Mouse (Mus musculus) MEL (cell line): ENCODE data around the gene Myo3a.

Experiments used
- CTCF ChIP-seq, 3 experiments: IDR thresholded peaks in 2 of 3; conservative IDR thresholded peaks in 1 of 3; 2 replicates each; pipeline ENCODE4 v1.5.1; 2011 to 2012; ENCODE audit warnings: low read length in 3 of 3, low read depth in 2 of 3, mild to moderate bottlenecking in 2 of 3, improper control_type of control experiment in 1 of 3, inconsistent platforms in 1 of 3, mixed read lengths in 1 of 3, moderate library complexity in 1 of 3; ENCODE audit not compliant: control insufficient read depth in 1 of 3, insufficient read depth in 1 of 3, poor library complexity in 1 of 3, severe bottlenecking in 1 of 3
- EP300 ChIP-seq, 2 experiments: IDR thresholded peaks; 2 replicates each; pipeline ENCODE4 v1.6.1; 2011; ENCODE audit warnings: improper control_type of control experiment in 2 of 2, low read length in 2 of 2, low read depth in 1 of 2, mild to moderate bottlenecking in 1 of 2
- USF1 ChIP-seq: IDR thresholded peaks from 2 replicates; pipeline ENCODE4 v1.6.1; 2014; ENCODE audit warnings: low read depth, mild to moderate bottlenecking, inconsistent platforms, low read length, improper control_type of control experiment, moderate library complexity

DNA sequence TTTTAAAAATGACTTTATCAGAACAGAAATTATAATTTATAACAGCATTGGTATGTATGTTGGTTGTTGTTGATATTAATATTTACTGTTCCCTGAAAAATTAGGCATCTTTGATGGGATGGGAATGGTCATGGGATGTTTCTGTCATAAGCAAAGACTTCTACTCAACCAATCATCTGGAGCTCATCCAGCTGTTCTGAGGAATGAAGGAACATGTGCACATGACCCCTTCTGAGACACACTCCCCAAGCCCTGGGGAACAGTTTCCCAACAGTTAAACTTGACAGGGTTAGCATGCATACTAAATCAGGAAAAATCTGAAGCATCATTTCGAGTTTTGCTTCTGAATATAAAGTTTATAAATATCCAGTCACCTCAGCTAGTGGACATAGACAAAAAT lies 70.6 kb downstream of the Myo3a start:
- TF ChIP-seq USF1 (no peak), CTCF (IDR thresholded peaks at IDR 0.05 in 2 of 3, conservative IDR thresholded peaks at IDR 0.05 in 1 of 3; ENCODE audit: control insufficient read depth in 1 of 3, insufficient read depth in 1 of 3, low read depth in 2 of 3, low read length in 3 of 3, poor library complexity in 1 of 3, severe bottlenecking in 1 of 3) (no peak), EP300 (IDR thresholded peaks at IDR 0.05; ENCODE audit: low read depth in 1 of 2, low read length in 2 of 2) (no peak)
